Mouse (Mus musculus): ENCODE data around the gene Ggt6. TPM values are rescaled to one million over a fixed set of nuclear protein-coding genes. Genes with fewer than 3 reads are reported as not detected.
A peak's percentile ranks its signal among the peaks of the same experiment; 100 is the strongest.

Gene Ggt6
- total RNA-seq, 4 experiments from 2014 or later, result 0.23 TPM; not detected in 3

DNA sequence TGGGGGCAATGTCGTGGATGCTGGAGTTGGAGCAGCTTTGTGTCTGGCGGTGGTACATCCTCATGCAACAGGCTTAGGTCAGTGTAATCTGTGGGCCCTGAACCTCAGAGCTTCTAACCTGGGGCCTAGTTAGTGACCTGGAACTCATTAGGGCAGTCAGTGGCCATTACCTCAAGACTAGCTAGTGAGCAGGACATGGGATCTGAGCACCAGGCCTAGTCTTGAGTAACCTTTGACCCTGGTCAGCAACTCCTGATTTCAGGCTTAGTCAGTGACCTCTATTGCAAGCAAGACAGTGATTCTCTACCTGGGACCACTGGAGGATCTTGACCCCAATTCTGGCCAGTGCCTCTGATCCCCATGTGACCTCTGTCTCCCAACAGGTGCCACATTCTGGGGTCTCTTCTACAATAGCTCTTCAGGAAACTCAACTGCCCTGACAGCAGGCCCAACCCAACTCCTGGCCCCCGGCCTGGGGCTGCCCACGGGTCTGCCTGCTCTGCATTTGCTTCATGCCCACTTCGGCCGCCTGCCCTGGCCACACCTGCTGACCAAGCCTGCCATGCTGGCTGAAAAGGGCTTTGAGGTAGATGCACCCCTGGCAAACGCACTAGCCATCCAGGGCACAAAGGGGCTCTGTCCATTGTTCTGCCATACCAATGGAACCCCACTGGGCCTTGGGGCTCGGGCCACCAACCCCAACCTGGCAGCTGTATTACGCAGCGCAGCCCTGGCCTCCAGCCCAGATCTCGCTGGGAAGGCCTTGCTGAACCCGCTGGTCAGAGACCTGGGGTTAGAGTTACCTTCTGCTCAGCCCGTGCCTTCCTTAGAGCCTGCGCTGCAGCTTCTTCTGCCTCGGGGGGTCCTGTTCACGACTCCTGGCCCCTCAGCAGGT, 1.7 kb downstream of the Ggt6 start:
- DNase-seq (ENCODE audit: low spot score in 2 of 2), result peak; percentile 54 to 56

DNA sequence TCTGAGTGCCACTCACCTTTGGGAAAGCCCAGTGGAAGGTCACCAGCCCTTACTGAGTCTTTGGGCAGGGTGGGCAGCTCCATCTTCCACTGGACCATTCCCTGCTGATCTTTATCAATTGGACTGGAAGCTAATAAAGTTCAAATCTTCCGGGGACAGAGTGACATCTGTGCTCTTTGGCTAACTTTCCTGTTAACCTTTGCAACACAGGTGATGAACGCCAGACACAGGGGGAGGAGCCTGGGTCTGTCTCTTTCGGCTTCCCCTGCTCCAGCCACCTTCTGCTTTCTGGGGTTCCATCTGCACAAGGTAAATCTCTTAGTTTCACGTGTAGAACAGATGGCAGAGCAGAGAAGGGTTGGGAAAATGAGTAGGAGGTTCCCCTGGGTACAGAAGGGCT, 3.1 kb downstream of the Ggt6 start:
- DNase-seq (ENCODE audit: low spot score in 2 of 2), result no peak

DNA sequence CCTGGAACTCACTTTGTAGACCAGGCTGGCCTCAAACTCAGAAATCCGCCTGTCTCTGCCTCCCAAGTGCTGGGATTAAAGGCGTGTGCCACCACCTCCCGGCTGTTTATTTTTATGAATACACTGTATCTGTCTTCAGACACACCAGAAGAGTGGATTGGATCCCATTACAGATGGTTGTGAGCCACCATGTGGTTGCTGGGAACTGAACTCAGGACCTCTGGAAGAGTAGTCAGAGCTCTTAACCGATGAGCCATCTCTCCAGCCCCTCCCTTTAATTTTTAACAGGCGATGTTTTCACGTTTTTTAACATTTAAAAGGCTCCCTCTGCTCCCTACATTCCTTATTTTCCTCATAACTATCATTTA, 5.3 kb downstream of the Ggt6 start:
- peak in 1 of 2 experiments; percentile 14 for DNase-seq (ENCODE audit: low spot score in 2 of 2)

DNA sequence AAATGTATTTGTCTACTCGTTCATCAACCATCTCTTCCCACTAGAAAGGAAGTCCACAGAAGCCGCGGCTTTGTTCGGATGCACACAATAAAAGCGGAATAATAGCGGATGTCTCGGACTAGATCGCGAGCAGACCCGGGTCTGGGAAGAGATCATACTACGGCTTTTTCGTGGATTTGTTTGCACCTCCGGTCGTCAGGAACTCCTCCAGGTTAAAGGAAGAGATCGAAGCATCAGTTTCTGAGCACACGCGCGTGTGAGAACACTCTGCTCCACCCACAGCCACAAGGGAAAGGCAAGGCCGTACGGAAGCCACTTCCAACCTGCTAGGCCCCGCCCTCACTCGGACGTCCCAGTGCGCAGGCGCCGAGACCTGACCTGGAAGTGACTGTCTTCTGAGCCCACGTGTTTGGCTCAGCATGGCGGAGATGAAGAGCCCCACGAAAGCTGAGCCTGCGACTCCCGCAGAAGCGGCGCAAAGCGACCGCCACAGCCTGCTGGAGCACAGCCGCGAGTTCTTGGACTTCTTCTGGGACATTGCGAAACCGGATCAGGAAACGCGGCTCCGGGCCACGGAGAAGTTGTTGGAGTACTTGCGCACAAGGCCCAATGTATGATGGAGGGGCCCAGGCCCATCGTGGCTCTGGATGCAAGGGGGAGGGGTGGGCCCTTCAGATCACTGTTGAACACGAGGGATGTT, 5.8 kb downstream of the Ggt6 start, which contains the start of gene Mybbp1a:
Gene Mybbp1a, plus strand, starts transcription at position 391 of the 700 bp plus-strand sequence.
- peak; percentile 96 to 98 for DNase-seq (ENCODE audit: low spot score in 2 of 2)

DNA sequence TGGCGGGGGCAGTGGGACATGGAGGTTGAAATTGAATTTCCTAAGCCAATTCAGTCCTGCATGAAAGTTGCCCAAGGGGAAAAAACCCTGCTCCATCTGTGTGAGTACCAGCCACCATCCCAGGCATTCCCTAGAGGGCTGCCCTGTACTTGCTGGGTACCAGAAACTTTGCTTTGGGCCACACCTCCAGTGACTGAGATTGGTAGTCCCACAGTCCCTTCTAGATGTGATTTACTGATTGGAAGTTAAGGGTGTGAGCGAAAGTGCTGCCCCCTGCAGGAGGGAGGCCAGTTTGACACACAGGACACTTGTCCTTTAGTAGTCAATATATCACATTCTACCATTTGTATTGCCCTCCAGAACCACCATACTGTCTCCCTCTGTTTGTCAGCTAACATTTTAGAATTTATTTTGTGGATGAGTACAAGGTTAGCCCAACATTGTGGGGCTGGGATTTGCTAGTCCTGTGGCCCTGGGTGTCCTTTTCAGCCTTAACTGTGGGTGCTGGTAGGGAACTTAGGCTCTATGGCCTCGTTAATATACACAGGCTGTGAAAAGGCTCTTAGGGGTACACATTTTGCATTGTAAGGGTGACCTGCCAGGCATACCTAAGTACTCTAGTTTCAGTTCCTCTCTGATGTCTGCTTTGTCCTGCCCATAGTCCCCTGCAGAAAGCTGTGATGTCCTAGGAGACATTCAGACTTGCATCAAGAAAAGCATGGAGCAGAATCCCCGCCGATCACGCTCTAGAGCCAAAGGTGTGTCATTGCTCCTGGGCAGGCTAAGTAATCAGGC, 11.2 kb downstream of the Ggt6 start:
- no peak for DNase-seq (ENCODE audit: low spot score in 2 of 2)

DNA sequence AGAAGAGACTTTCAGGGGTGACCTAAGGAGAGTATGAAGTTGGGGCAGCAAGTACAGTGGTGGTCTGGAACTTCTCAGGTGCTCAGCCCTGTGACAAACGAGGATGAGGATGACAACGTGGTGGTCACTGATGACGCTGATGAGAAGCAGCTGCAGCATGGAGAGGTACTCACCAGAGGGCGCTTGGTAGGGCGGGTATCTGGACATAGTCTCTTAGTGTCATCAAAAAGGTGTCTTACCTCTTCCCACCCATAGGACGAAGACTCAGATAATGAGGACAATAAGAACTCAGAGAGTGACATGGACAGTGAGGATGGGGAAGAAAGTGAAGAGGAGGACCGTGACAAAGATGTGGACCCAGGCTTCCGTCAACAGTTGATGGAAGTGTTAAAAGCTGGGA, 12.1 kb downstream of the Ggt6 start:
- DNase-seq (ENCODE audit: low spot score in 2 of 2), result no peak

DNA sequence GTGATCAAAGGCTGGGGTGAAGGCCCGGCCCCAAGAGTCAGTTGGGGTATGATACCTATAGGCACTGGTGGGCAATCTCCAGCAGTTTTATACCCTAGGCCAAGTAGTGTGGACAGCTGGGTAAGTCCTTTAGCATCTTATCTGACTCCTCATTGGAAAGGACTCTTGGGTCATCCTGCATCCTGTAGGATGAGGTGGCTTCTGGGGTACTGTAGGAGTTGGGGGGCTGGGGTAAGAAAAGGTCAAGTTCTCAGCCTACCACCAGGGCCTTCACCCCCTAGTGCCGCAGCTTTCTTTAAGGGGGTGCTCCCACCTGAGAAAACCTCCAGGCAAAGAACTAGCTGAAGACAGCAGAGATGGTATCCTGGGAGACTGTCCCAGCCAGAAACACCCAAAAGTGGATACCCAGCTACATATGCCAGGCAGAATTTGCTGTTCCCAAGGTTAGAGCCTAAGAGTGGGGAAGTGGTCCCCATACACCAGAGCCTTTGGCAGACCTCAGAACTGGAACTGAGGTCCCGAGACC, 16.9 kb downstream of the Ggt6 start:
- no peak for DNase-seq (ENCODE audit: low spot score in 2 of 2)

DNA sequence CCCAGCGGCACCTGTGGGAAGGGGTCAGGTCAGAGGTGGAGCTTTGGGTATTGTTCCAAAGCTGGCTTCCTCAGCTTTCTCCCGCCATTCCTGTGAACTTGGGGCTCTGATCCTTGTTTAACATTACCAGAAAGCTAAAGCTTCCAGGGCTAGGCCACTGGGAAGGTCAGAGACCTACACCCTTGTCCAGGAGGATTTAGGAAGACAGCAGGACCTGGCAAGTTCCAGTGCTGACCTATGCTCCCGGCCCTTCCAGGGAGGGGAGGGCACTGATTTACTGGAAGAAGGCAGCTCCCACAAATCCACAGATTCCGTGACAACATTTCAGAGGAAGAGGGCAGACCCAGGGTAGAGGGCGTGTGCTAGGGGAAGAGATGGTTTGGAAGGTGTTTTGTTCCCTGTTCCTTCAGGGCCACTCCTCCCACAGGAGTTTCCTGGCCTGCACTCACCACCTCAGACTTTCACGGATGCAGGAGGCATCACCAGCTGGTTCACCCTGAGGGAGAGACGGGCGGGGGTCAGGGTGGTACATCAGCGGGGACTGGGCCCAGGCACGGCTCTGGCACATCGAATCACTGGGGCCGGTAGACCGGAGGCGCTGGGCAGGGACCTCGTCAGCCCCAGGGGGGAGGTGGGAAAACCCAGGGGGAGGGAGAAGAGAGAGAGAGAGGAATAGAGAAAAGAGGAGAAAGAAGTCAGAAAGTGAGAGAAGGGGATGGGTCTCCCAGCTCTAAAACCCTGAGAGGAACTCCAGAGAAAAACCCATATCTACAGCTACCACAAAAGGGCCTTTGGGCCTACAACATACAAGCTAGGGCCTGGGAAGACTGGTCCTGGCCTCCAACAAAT, 18.0 kb downstream of the Ggt6 start:
- no peak for DNase-seq (ENCODE audit: low spot score in 2 of 2)

DNA sequence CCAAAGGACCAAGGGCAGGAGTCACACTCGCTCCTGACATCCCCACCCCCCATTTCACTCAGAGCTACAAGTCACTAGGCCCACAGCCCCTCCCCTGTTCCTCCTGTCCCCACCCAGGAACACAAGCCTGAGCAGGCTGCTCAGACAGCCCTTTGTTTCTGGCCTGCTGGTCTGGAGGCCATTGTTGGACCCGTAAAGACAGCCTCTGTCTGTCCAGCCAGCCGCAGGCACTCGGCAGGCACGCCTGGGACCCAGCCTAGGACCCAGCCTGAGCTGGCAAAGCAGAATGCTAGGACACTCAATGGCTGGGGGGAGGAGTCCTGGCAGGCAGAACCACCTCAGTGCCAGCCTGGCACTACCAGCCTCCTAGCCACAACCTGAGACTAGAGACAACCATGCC, 20.4 kb downstream of the Ggt6 start:
- peak; percentile 81 to 86 for DNase-seq (ENCODE audit: low spot score in 2 of 2)

DNA sequence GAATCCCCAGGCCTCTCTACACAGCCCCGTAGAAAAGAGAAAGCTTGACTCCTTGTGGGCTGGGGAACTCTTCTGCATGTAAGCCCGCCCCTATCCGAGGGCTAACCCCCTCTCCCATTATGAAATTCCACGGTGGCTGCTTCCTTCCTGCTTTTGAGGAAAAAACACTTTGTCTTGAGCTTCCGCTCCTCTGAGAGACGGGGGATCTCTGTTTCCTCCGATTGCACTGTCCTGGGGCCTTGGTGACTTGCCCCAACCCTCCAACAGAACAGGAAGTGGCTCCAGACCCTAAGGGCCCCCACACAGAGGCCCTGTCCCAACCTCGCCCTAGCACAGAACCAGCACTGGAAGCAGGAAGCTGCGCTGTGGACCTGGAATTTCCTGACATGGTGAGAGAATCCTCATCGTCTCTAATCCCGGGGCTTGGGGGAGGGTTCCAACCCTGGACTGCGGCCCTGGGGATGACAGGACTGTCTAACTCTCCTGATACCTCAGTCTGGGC, 22.7 kb downstream of the Ggt6 start:
- no peak for DNase-seq (ENCODE audit: low spot score in 2 of 2)

DNA sequence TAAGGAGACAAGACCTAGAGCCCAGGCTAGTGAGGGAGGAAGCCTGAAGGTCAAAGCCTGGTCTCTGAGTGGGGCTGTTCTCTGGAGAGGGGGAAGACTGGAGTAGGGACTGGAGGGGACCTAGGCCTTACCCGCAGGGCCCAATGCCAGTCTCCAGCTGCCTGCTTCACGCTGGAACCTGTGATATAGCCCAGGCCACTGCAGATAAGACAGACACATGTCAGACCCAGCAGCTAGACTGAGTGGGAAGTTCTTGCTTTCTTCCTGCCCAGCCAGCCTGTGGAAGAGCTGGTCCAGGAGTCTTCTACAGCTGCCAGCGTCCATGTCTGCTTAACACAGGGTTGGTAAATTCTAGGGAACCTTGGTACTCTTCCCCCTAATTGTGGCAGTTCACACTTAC, 23.2 kb downstream of the Ggt6 start:
- DNase-seq (ENCODE audit: low spot score in 2 of 2), result no peak

DNA sequence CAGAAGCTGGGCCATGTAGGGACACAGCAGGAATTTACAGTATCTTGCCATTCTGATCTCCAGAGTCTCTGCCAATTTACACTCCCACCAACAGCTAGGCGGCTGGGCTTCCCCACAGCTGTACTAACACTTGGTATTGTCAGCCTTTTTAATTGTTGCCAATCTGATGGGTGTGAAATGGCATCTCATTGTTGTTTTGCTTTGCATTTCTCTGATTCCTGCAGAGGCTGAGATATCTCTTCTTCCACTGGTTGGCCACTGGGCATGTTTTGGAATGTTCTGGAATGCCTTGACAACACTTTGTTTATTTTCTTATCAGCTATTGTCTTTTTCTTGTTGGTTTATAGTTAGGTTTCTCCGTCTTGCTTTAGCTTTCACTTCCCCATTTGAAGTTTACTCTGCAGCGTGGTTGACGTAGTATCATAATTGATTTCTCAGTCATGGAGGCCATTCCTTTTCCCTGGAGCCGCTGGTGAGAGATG, 26.2 kb downstream of the Ggt6 start:
- no peak for DNase-seq (ENCODE audit: low spot score in 2 of 2)

DNA sequence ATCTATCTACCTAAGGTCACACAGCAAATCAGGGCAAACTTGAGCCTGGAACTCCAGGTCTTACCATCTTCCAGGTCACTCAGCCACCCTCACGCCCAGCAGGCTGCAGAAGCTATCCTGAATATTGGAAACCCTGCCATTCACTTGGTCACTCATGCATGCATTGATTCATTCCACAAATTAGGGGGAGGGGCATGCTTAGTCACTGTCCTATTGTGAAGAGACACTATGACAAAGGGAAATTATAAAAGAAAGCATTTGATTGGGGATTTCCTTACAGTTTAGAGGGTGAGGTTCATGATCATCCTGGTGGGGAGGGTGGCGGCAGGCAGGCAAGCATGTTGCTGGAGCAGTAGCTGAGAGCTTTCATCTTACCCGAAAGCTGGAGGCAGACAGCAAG, 29.5 kb downstream of the Ggt6 start:
- no peak for DNase-seq (ENCODE audit: low spot score in 2 of 2)

DNA sequence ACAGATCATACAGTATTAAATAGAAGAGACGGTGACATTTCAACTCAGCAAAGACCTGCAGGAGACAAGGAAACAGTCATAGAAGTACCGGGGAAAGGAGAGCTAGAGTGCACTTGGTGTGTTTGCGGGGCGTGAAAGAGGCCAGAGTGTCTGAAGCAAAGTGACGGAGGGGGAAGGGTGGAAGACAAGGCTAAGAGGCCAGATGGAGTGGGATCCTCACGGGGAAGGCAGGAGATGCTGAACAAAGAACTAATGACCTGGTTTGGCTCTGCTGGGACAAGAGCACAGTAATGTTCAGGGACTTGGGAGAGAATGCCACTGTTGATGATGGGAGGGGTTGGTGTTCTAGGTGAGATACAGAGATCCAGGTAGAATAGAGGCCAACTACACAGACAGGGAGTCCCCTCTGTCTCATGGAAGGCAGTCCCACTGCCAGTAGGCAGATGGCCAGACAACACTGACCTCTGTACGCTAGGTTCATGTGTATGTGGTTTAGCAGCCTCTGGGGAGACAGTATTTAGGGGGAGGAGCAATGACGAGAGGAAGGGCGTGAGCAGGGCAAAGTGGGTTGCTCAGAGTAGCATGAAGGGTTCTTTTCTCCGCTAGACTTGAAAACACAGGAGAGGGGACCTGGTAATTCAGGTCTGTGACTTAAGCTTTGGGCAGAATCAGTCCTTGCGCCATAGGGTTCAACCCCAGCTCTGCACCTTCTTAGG, 30.8 kb downstream of the Ggt6 start:
- no peak for DNase-seq (ENCODE audit: low spot score in 2 of 2)

DNA sequence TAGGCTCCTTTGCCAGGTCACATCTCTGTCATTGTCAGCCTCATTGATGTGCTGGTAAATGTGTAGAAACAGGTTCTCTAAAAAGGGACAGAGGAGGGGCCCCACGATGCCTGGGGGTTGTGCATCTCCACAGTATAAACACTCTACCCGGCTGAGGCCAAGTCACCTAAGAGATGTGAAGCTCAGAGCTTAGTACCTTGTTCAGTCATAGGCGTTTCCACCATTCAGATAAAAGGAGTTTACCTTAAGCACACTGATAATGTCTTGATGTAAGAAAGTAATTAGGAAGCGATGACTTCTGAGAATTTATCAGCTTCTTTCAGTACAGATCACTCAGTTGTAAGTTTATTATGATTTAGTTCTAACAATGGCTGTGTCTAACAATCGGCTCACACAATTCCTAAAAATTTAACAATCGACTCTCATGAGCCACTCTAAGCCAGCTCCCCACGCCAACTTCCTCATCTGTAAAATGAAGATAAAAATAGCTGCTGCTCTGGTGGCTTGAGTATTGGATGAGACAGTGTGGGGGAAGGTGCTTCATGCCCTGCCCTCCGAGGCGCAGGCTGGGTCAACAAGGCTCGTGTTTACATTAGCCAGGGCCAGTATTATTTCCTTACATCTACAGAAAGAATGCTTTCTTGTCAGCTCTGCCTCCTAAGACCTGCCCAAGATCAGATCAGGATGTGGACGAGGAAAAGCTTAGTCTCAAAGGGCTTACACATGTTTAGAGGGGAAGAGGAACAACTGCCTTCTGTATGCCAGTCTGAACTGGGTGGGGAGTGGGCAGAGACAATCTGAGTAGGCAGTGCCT, 31.6 kb downstream of the Ggt6 start:
- no peak for DNase-seq (ENCODE audit: low spot score in 2 of 2)

DNA sequence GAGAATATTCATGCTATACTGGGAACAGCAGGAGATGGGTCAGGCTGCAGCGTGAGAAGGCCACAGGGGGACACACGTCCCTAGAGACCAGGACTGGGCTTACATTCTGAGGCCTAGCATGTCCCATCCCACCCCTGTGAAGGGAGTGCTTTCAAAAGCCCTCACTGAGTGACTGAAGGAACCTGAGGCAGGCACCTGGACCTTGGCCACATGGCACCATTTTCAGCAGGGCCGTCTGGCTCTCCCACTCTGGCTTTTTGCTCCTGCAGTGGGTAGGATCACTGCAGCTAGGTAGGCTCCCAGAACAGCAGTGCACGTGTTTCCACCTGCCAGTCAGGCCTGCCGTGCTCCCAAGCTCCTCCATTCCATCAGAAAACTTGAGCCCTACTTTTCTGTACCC, 33.2 kb downstream of the Ggt6 start:
- no peak for DNase-seq (ENCODE audit: low spot score in 2 of 2)

DNA sequence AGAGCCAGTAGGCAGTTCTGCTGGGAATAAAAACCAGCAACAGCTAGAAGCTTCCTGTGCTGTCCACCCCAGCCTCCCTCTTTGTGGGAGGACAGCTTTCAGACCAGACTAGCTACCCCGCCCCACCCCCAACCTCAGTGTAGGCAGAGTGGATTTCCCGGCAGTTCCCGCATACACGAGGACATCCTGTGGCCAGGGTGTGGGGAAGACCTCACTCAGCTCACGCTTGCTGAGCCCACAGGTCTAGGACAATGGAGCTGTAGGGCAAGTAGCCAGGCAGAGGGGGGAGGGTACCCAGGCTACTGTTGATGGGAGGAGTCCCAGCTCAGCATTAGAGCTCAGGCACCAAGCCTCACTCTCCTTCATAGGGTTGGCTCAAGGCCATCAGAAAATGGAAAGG, 33.9 kb downstream of the Ggt6 start:
- peak in 1 of 2 experiments; percentile 38 for DNase-seq (ENCODE audit: low spot score in 2 of 2)

DNA sequence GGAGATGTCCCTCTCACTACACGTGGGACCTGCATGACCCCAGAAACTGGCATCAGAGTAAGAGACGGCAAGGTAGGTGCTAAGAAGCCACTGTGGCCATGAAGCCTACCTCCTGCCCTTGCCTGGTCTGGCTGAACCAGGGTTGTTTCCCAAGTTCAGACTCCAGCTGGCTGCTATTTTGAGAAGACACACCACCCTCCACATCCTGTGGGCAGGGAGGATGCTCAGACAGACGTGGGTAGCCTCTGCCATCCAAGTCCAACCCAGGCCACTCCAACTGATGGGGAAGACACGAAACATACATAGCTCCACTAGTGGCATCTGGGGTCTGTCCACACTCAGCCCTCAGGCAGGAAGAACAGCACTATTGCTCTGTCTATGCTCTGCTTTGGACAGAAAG, 34.7 kb downstream of the Ggt6 start:
- DNase-seq (ENCODE audit: low spot score in 2 of 2), result no peak

DNA sequence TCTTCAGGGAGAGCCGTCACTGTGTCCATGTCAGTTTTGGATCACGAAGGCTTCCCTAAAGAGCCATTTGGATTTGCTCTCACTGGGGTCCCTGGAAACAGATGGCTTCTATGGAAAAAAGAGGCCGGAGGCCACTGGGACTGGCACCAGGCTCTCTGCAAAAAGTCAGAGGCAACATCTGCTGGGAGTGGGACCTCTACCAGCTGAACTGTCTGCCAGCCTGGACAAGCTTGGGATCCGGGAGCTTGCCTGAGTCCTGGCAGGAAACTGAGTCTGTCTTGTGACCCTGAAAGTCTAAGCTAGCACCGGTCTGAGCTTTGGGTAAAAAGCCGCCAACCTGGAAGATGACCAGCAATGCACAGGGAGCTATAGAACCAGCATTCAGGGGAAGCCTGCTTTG, 36.1 kb downstream of the Ggt6 start:
- no peak for DNase-seq (ENCODE audit: low spot score in 2 of 2)
